Mouse (Mus musculus) E14TG2a.4 (cell line): ENCODE results near the gene Mafb.

Source experiments
- CTCF ChIP-seq: conservative IDR thresholded peaks from 2 replicates; pipeline ENCODE4 v1.5.1; 2014; ENCODE audit warnings: low read length
- NANOG ChIP-seq: IDR thresholded peaks from 2 replicates; pipeline ENCODE4 v1.6.1; 2014; ENCODE audit warnings: borderline replicate concordance, low read length, mixed read lengths

DNA sequence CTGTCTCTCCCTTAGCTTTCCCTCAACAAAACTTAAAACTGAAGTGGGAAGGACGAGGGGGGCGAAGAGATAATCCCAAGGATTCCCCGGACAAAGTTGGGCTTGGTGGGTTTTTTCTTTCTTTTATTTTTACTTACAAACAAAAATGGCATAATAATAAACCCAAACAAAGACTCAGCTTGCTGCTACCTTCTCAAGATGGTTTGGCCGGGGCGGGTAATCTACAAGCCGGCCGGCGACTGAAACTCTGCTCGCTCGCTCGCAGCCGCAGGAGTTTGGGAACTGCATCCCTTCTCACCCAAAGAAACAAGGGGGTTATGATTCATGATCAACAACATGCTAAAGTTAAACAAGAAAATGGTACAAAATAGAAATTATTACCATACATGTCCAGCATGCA is 2.2 kb downstream of the Mafb start:
- no peak for TF ChIP-seq CTCF
- TF ChIP-seq NANOG: no peak
